Mouse (Mus musculus) MEL (cell line): ENCODE measurements around the gene Ptprn2.

ENCODE experiments used
- BHLHE40 ChIP-seq: IDR thresholded peaks from 2 replicates; pipeline ENCODE4 v1.6.1; 2012; ENCODE audit warnings: low read depth, mild to moderate bottlenecking, inconsistent platforms, low read length, improper control_type of control experiment, borderline replicate concordance
- CTCF ChIP-seq, 3 experiments: IDR thresholded peaks in 2 of 3; conservative IDR thresholded peaks in 1 of 3; 2 replicates each; pipeline ENCODE4 v1.5.1; 2011 to 2012; ENCODE audit warnings: low read length in 3 of 3, low read depth in 2 of 3, mild to moderate bottlenecking in 2 of 3, improper control_type of control experiment in 1 of 3, inconsistent platforms in 1 of 3, mixed read lengths in 1 of 3, moderate library complexity in 1 of 3; ENCODE audit not compliant: control insufficient read depth in 1 of 3, insufficient read depth in 1 of 3, poor library complexity in 1 of 3, severe bottlenecking in 1 of 3
- E2F4 ChIP-seq: IDR thresholded peaks from 2 replicates; pipeline ENCODE4 v1.6.1; 2011; ENCODE audit warnings: low read depth, low read length, improper control_type of control experiment, borderline replicate concordance
- EP300 ChIP-seq, 2 experiments: IDR thresholded peaks; 2 replicates each; pipeline ENCODE4 v1.6.1; 2011; ENCODE audit warnings: improper control_type of control experiment in 2 of 2, low read length in 2 of 2, low read depth in 1 of 2, mild to moderate bottlenecking in 1 of 2
- JUND ChIP-seq: IDR thresholded peaks from 2 replicates; pipeline ENCODE4 v1.6.1; 2011; ENCODE audit warnings: low read depth, mild to moderate bottlenecking, improper control_type of control experiment, low read length
- MAX ChIP-seq: IDR thresholded peaks from 2 replicates; pipeline ENCODE4 v1.6.1; 2011; ENCODE audit warnings: low read length, improper control_type of control experiment
- NELFE ChIP-seq: IDR thresholded peaks from 2 replicates; pipeline ENCODE4 v1.6.1; 2011; ENCODE audit warnings: low read depth, low read length, improper control_type of control experiment
- NRF1 ChIP-seq: IDR thresholded peaks from 2 replicates; pipeline ENCODE4 v1.6.1; 2014; ENCODE audit warnings: low read depth, mild to moderate bottlenecking, inconsistent platforms, low read length, improper control_type of control experiment, moderate library complexity; ENCODE audit not compliant: poor library complexity, insufficient read depth, severe bottlenecking
- POLR2A ChIP-seq, 2 experiments: IDR thresholded peaks; 2 replicates each; pipeline ENCODE4 v1.6.1; 2011 to 2012; ENCODE audit warnings: low read length in 2 of 2, mild to moderate bottlenecking in 2 of 2, control low read depth in 1 of 2, improper control_type of control experiment in 1 of 2, low read depth in 1 of 2, moderate library complexity in 1 of 2; ENCODE audit not compliant: control insufficient read depth in 1 of 2, insufficient read depth in 1 of 2, poor library complexity in 1 of 2
- TAL1 ChIP-seq: IDR thresholded peaks from 2 replicates; pipeline ENCODE4 v1.6.1; 2012; ENCODE audit warnings: mild to moderate bottlenecking, inconsistent platforms, low read length, moderate library complexity, mixed read lengths
- ZC3H11A ChIP-seq: IDR thresholded peaks from 2 replicates; pipeline ENCODE4 v1.6.1; 2012; ENCODE audit warnings: low read depth, mild to moderate bottlenecking, inconsistent platforms, low read length, improper control_type of control experiment
- ZMIZ1 ChIP-seq: IDR thresholded peaks from 2 replicates; pipeline ENCODE4 v1.6.1; 2012; ENCODE audit warnings: low read depth, mild to moderate bottlenecking, inconsistent platforms, low read length, improper control_type of control experiment, moderate library complexity
- ZNF384 ChIP-seq: IDR thresholded peaks from 2 replicates; pipeline ENCODE4 v1.6.1; 2012; ENCODE audit warnings: low read depth, mild to moderate bottlenecking, inconsistent platforms, low read length, improper control_type of control experiment

GRCm38 (mm10) chr12:116773344-116773743 lies 287.8 kb downstream of the Ptprn2 start:
- TF ChIP-seq EP300 (IDR thresholded peaks at IDR 0.05; ENCODE audit: low read depth in 1 of 2, low read length in 2 of 2): no peak
- no peak for TF ChIP-seq TAL1
- TF ChIP-seq CTCF (IDR thresholded peaks at IDR 0.05 in 2 of 3, conservative IDR thresholded peaks at IDR 0.05 in 1 of 3; ENCODE audit: control insufficient read depth in 1 of 3, insufficient read depth in 1 of 3, low read depth in 2 of 3, low read length in 3 of 3, poor library complexity in 1 of 3, severe bottlenecking in 1 of 3): no peak
- no peak for TF ChIP-seq POLR2A (IDR thresholded peaks at IDR 0.05; ENCODE audit: control insufficient read depth in 1 of 2, insufficient read depth in 1 of 2, low read depth in 1 of 2, low read length in 2 of 2, poor library complexity in 1 of 2)
- TF ChIP-seq ZC3H11A: no peak
- TF ChIP-seq BHLHE40: no peak
- TF ChIP-seq NELFE: no peak
- no peak for TF ChIP-seq JUND
- no peak for TF ChIP-seq NRF1
- no peak for TF ChIP-seq ZNF384
- TF ChIP-seq MAX: no peak
- TF ChIP-seq E2F4: no peak
- no peak for TF ChIP-seq ZMIZ1
